Mouse (Mus musculus) stomach, postnatal 0 days (tissue): ENCODE results near the gene Prpf4b.

Source experiments
- CTCF ChIP-seq: IDR thresholded peaks from 2 replicates; pipeline ENCODE4 v1.5.1; 2016; ENCODE audit warnings: antibody characterized with exemption, low read depth, mild to moderate bottlenecking, moderate library complexity
- EP300 ChIP-seq: optimal IDR thresholded peaks from 2 replicates; pipeline ENCODE3; 2016; ENCODE audit warnings: antibody characterized with exemption

- peak; percentile 66 for TF ChIP-seq CTCF
- TF ChIP-seq EP300: no peak
Observed at GRCm38 (mm10) chr13:34875741-34876445, 791 bp downstream of the Prpf4b start.
